Mouse (Mus musculus) frontal cortex, postnatal 36 days (tissue): ENCODE results near the gene Irx5.

Experiments used
- DNase-seq, 2 experiments: peaks; one replicate each; pipeline ENCODE4 v3.0.0; 2022; ENCODE audit warnings: low spot score in 2 of 2

Irx5 gene

GRCm38 (mm10) chr8:92357398-92357981 lies at the start of gene Irx5:
Irx5 (plus strand) TSS chr8:92357625.
- peak in 1 of 2 experiments; percentile 15 for DNase-seq

- DNase-seq: no peak
These were observed 45.2 kb upstream of the Irx5 start for GRCm38 (mm10) chr8:92312178-92312577.

GRCm38 (mm10) chr8:92313707-92314106 lies 43.7 kb upstream of the Irx5 start:
- no peak for DNase-seq

- no peak for DNase-seq
These were observed 33.7 kb upstream of the Irx5 start for GRCm38 (mm10) chr8:92323751-92324150.

- DNase-seq: no peak
These were observed 30.2 kb upstream of the Irx5 start for GRCm38 (mm10) chr8:92327176-92327575.

GRCm38 (mm10) chr8:92329273-92329672 lies 28.2 kb upstream of the Irx5 start:
- DNase-seq: no peak

- DNase-seq: no peak
These were observed 25.6 kb upstream of the Irx5 start for GRCm38 (mm10) chr8:92331811-92332210.

- no peak for DNase-seq
These were observed 24.0 kb upstream of the Irx5 start for GRCm38 (mm10) chr8:92333406-92333805.

- DNase-seq: no peak
These were observed 22.3 kb upstream of the Irx5 start for GRCm38 (mm10) chr8:92335079-92335478.

GRCm38 (mm10) chr8:92336041-92336440 lies 21.4 kb upstream of the Irx5 start:
- no peak for DNase-seq

- no peak for DNase-seq
These were observed 13.9 kb upstream of the Irx5 start for GRCm38 (mm10) chr8:92343544-92343943.

GRCm38 (mm10) chr8:92349898-92350486 lies 7.4 kb upstream of the Irx5 start:
- no peak for DNase-seq

GRCm38 (mm10) chr8:92353405-92353804 lies 4.0 kb upstream of the Irx5 start:
- no peak for DNase-seq

GRCm38 (mm10) chr8:92354536-92355482 lies 2.6 kb upstream of the Irx5 start:
- peak in 1 of 2 experiments; percentile 12 for DNase-seq

- DNase-seq: peak; percentile 93
These were observed 1.5 kb upstream of the Irx5 start for GRCm38 (mm10) chr8:92355701-92356612.

- peak in 1 of 2 experiments; percentile 1 for DNase-seq
These were observed 631 bp upstream of the Irx5 start for GRCm38 (mm10) chr8:92356613-92357375.

- DNase-seq: no peak
These were observed 945 bp downstream of the Irx5 start for GRCm38 (mm10) chr8:92358141-92358999.

- DNase-seq: peak in 1 of 2 experiments; percentile 20
These were observed 1.8 kb downstream of the Irx5 start for GRCm38 (mm10) chr8:92359000-92359832.

- no peak for DNase-seq
These were observed 2.3 kb downstream of the Irx5 start for GRCm38 (mm10) chr8:92359833-92360082.
